Mouse (Mus musculus) forebrain, embryonic 10.5 days (tissue): ENCODE data around the gene Gins2. TPM values are rescaled to one million over a fixed set of nuclear protein-coding genes. Genes with fewer than 3 reads are reported as not detected.

Experiments
- DNase-seq: peaks from one replicate; pipeline ENCODE4 v3.0.0-alpha.2; 2017; ENCODE audit warnings: low spot score; ENCODE audit errors: extremely low spot score
- H3K27ac ChIP-seq: fragments of 300-500 bp; sonication (generic); 2 replicates; pipeline ENCODE4 v1.5.1; 2016; ENCODE audit warnings: mild to moderate bottlenecking
- H3K27me3 ChIP-seq: fragments of 300-500 bp; sonication (generic); 2 replicates; pipeline ENCODE4 v1.6.1; 2016; ENCODE audit warnings: mild to moderate bottlenecking; ENCODE audit not compliant: poor library complexity, severe bottlenecking
- H3K36me3 ChIP-seq: fragments of 300-500 bp; sonication (generic); replicated peaks from 2 replicates; pipeline ENCODE4 v1.6.1; 2016; ENCODE audit warnings: mild to moderate bottlenecking, moderate library complexity
- H3K4me1 ChIP-seq: fragments of 300-500 bp; sonication (generic); 2 replicates; pipeline ENCODE4 v1.6.1; 2016
- H3K4me3 ChIP-seq: fragments of 300-500 bp; sonication (generic); 2 replicates; pipeline ENCODE4 v1.5.1; 2016; ENCODE audit warnings: mild to moderate bottlenecking, moderate library complexity
- H3K9me3 ChIP-seq: fragments of 300-500 bp; sonication (generic); 2 replicates; pipeline ENCODE4 v1.6.1; 2016; ENCODE audit warnings: mild to moderate bottlenecking, moderate library complexity
- WGBS: fragments of 180-500 bp; shearing (Covaris S2); methylation state at CpG from one replicate; pipeline ENCODE4 v1.1.7; 2016; 5-methylcytosine and 5-hydroxymethylcytosine counted together
- polyA plus RNA-seq: library from polyadenylated mRNA; unstranded; fragments of >200 nt; fragmentation: Nextera tagmentation; extraction: Ambion mirVana; gene quantifications from 2 replicates; pipeline ENCODE4 v1.2.1, GENCODE M21; 2016

Gene Gins2
- polyA plus RNA-seq, 1 experiment from 2014 or later, result 154 TPM

GRCm38 (mm10) chr8:120560535-120560934 lies 28.6 kb downstream of the Gins2 start:
- no peak for DNase-seq
- H3K36me3 ChIP-seq, result peaks cover 39% of the 10 kb centered on the region
- H3K9me3 ChIP-seq, result no peaks in the 10 kb centered on the region
- peaks cover 100% of the 10 kb centered on the region for H3K4me1 ChIP-seq
- H3K27ac ChIP-seq, result peak overlapping the region; percentile 86
- 68% methylated on average over 5 of the region's 5 CpGs for WGBS
- H3K4me3 ChIP-seq, result peak overlapping the region; percentile 15; the same call in 1 of the 2 replicates
- H3K27me3 ChIP-seq, result peaks cover 25% of the 10 kb centered on the region

- Histone ChIP-seq H3K27ac (peak overlapping the region; percentile 86), H3K9me3 (no peaks in the 10 kb centered on the region), H3K36me3 (peaks cover 47% of the 10 kb centered on the region), H3K4me3 (peak overlapping the region; percentile 15; the same call in 1 of the 2 replicates), H3K4me1 (peaks cover 100% of the 10 kb centered on the region), H3K27me3 (peaks cover 28% of the 10 kb centered on the region)
- DNase-seq, result peak; percentile 82
- WGBS, result 13% methylated on average over 11 of the region's 11 CpGs
These were observed 29.4 kb downstream of the Gins2 start for GRCm38 (mm10) chr8:120559654-120560053.

GRCm38 (mm10) chr8:120558162-120558561 lies 30.9 kb downstream of the Gins2 start:
- WGBS, result 67% methylated on average over 4 of the region's 4 CpGs
- Histone ChIP-seq H3K9me3 (no peaks in the 10 kb centered on the region), H3K27ac (peak overlapping the region; percentile 86; the same call in 1 of the 2 replicates), H3K4me1 (peaks cover 100% of the 10 kb centered on the region), H3K27me3 (peaks cover 35% of the 10 kb centered on the region), H3K4me3 (no peak overlapping the region), H3K36me3 (peaks cover 51% of the 10 kb centered on the region)
- no peak for DNase-seq

- Histone ChIP-seq H3K27me3 (peaks cover 38% of the 10 kb centered on the region), H3K4me1 (peaks cover 100% of the 10 kb centered on the region), H3K27ac (peak overlapping the region; percentile 86), H3K9me3 (no peaks in the 10 kb centered on the region), H3K4me3 (peak overlapping the region; percentile 24; the same call in 1 of the 2 replicates), H3K36me3 (peaks cover 49% of the 10 kb centered on the region)
- no peak for DNase-seq
- 51% methylated on average over 15 of the region's 15 CpGs for WGBS
These were observed 31.7 kb downstream of the Gins2 start for GRCm38 (mm10) chr8:120557170-120557965.

- Histone ChIP-seq H3K27ac (peak overlapping the region; percentile 86), H3K4me1 (peaks cover 100% of the 10 kb centered on the region), H3K4me3 (peak overlapping the region; percentile 4; the same call in 1 of the 2 replicates), H3K9me3 (no peaks in the 10 kb centered on the region), H3K36me3 (peaks cover 46% of the 10 kb centered on the region), H3K27me3 (peaks cover 43% of the 10 kb centered on the region)
- DNase-seq, result no peak
- WGBS, result 74% methylated on average over 20 of the region's 20 CpGs
These were observed 32.8 kb downstream of the Gins2 start for GRCm38 (mm10) chr8:120556198-120556892.

GRCm38 (mm10) chr8:120554466-120555039 lies 34.6 kb downstream of the Gins2 start:
- peaks cover 100% of the 10 kb centered on the region for H3K4me1 ChIP-seq
- peaks cover 41% of the 10 kb centered on the region for H3K36me3 ChIP-seq
- H3K4me3 ChIP-seq, result no peak overlapping the region
- 93% methylated on average over 18 of the region's 18 CpGs for WGBS
- H3K9me3 ChIP-seq, result no peaks in the 10 kb centered on the region
- H3K27me3 ChIP-seq, result peaks cover 45% of the 10 kb centered on the region
- 0 out of 2 replicates have a peak overlapping the region, but pooled peaks have one; percentile 61 for H3K27ac ChIP-seq
- DNase-seq, result no peak

- Histone ChIP-seq H3K4me1 (peaks cover 100% of the 10 kb centered on the region), H3K27me3 (peaks cover 52% of the 10 kb centered on the region), H3K9me3 (no peaks in the 10 kb centered on the region), H3K4me3 (no peak overlapping the region), H3K27ac (peak overlapping the region; percentile 54), H3K36me3 (peaks cover 36% of the 10 kb centered on the region)
- DNase-seq, result no peak
- WGBS, result 90% methylated on average over 24 of the region's 24 CpGs
These were observed 35.5 kb downstream of the Gins2 start for GRCm38 (mm10) chr8:120553441-120554123.

- DNase-seq, result no peak
- WGBS, result 90% methylated on average over 11 of the region's 11 CpGs
- Histone ChIP-seq H3K27ac (peak overlapping the region; percentile 45; the same call in 1 of the 2 replicates), H3K4me1 (peaks cover 100% of the 10 kb centered on the region), H3K36me3 (peaks cover 36% of the 10 kb centered on the region), H3K4me3 (no peak overlapping the region), H3K27me3 (peaks cover 52% of the 10 kb centered on the region), H3K9me3 (no peaks in the 10 kb centered on the region)
These were observed 36.6 kb downstream of the Gins2 start for GRCm38 (mm10) chr8:120552509-120552908.

GRCm38 (mm10) chr8:120551677-120551980 lies 37.5 kb downstream of the Gins2 start:
- H3K27ac ChIP-seq, result peak overlapping the region; percentile 86; the same call in 1 of the 2 replicates

GRCm38 (mm10) chr8:120550937-120551676 lies 38.0 kb downstream of the Gins2 start:
- H3K4me1 ChIP-seq, result peaks cover 100% of the 10 kb centered on the region
- H3K27me3 ChIP-seq, result peaks cover 56% of the 10 kb centered on the region
- no peak for DNase-seq
- peaks cover 30% of the 10 kb centered on the region for H3K36me3 ChIP-seq
- 83% methylated on average over 11 of the region's 11 CpGs for WGBS
- H3K4me3 ChIP-seq, result 0 out of 2 replicates have a peak overlapping the region, but pooled peaks have one; percentile 13
- peak overlapping the region; percentile 86 for H3K27ac ChIP-seq
- no peaks in the 10 kb centered on the region for H3K9me3 ChIP-seq

More at GRCm38 (mm10) chr8:120551677-120551980, 37.5 kb downstream of the Gins2 start:
- no peak for DNase-seq
- Histone ChIP-seq H3K4me3 (no peak overlapping the region), H3K4me1 (peaks cover 100% of the 10 kb centered on the region), H3K36me3 (peaks cover 35% of the 10 kb centered on the region), H3K9me3 (no peaks in the 10 kb centered on the region), H3K27me3 (peaks cover 54% of the 10 kb centered on the region)
- 93% methylated on average over 3 of the region's 3 CpGs for WGBS

GRCm38 (mm10) chr8:120550430-120550829 lies 38.7 kb downstream of the Gins2 start:
- no peaks in the 10 kb centered on the region for H3K9me3 ChIP-seq
- H3K27ac ChIP-seq, result peak overlapping the region; percentile 86

More at GRCm38 (mm10) chr8:120550430-120550829, 38.7 kb downstream of the Gins2 start:
- Histone ChIP-seq H3K27me3 (peaks cover 59% of the 10 kb centered on the region), H3K4me1 (peaks cover 100% of the 10 kb centered on the region), H3K36me3 (peaks cover 23% of the 10 kb centered on the region), H3K4me3 (peak overlapping the region; percentile 44; the same call in 1 of the 2 replicates)
- no peak for DNase-seq
- WGBS, result 18% methylated on average over 12 of the region's 12 CpGs
